Mouse (Mus musculus) liver, postnatal 0 days (tissue): ENCODE results near the gene Zmynd12.

Experiments used
- CTCF ChIP-seq: sonication (generic); IDR thresholded peaks from 2 replicates; pipeline ENCODE4 v1.5.1; 2016; ENCODE audit warnings: antibody characterized with exemption, low read depth
- EP300 ChIP-seq: IDR thresholded peaks from 2 replicates; pipeline ENCODE4 v1.6.1; 2016; ENCODE audit warnings: antibody characterized with exemption, low read depth, mild to moderate bottlenecking

GRCm38 (mm10) chr4:119390369-119390768, 32.2 kb upstream of the Zmynd12 start:
- TF ChIP-seq EP300 (no peak), CTCF (peak; percentile 78)
